In the genomic region with DNA sequence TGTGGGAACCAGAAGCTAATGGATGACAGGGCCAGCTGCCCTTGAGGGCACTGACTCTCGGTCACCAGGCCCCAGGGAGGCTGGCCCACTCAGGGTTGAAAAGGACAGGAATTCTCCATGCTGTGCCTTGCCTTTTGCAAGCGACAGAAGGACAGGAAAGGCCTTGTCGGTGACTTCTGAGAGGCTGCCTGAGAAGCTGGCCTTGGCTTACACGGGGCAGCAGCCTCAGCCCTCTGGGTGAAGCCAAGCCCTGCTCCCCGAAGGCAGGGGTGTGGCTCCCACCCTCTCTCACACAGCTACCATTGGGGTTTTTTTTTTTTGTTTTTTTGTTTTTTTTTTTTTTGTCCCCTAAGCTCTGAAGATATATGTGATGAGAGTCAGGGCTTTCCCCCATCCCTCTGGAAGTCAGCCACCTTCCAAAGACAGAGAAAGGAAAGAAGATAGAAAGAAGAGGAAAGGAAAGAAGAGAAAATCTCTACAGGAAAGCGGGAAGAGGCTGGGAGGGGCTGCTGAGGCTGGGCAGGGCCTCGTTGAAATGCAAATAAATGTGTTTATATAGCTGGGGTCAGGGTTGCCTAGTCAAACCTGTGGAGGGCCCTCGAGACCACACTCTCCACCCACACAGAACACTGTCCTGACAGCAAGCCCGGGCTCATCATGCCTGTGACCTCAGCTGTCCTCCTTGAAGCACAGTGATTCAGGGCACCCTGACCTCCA, we compare ENCODE assay signal across 9 mouse cellular contexts. TPM values are rescaled to one million over a fixed set of nuclear protein-coding genes. Genes with fewer than 3 reads are reported as not detected.
DNase-seq lines count a peak whose midpoint lies in the region; ATAC-seq and TF ChIP-seq lines count a peak whose summit lies in the region.
"Had no signal": no experiment of that assay in that cellular context is flagged by ENCODE, and none has a peak within 500 bp of the region (broad histone marks: within the 10 kb centered on the region; RNA-seq: fewer than 3 reads in every experiment).

No protein-coding gene starts in this region.

- H3K4me1 ChIP-seq in lung, embryonic 16.5 days (replicated peaks; ENCODE audit: control insufficient read depth, insufficient read depth, low read length), result peaks cover 32% of the 10 kb centered on the region
- H3K4me1 ChIP-seq in hindbrain, postnatal 0 days (ENCODE audit: insufficient read depth, low read length), result peaks cover 30% of the 10 kb centered on the region
- peaks cover 41% of the 10 kb centered on the region for H3K4me1 ChIP-seq in stomach, embryonic 16.5 days (ENCODE audit: control insufficient read depth, insufficient read depth, low read length)

- no peak overlapping the region for H3K4me3 ChIP-seq in lung, embryonic 16.5 days (ENCODE audit: low read length)
- no peak overlapping the region for H3K4me3 ChIP-seq in hindbrain, postnatal 0 days (ENCODE audit: low read length)
- no peak overlapping the region for H3K4me3 ChIP-seq in stomach, embryonic 16.5 days (replicated peaks; ENCODE audit: low read length)
- H3K4me3 ChIP-seq: myocyte had no signal

- no peak for TF ChIP-seq CTCF in hindbrain, postnatal 0 days (IDR thresholded peaks at IDR 0.05; ENCODE audit: low read depth)

- 0 out of 2 replicates have a peak overlapping the region, but pooled peaks have one; percentile 7 for H3K4me2 ChIP-seq in lung, embryonic 16.5 days (ENCODE audit: low read depth, low read length)
- H3K4me2 ChIP-seq in hindbrain, postnatal 0 days (ENCODE audit: low read depth, low read length), result peak overlapping the region; percentile 27
- peak overlapping the region; percentile 31 for H3K4me2 ChIP-seq in stomach, embryonic 16.5 days (ENCODE audit: low read depth, low read length)

- peak overlapping the region; percentile 31; the same call in 1 of the 2 replicates for H3K9ac ChIP-seq in lung, embryonic 16.5 days (ENCODE audit: low read length)
- no peak overlapping the region for H3K9ac ChIP-seq in hindbrain, postnatal 0 days (replicated peaks; ENCODE audit: low read length)
- H3K9ac ChIP-seq in stomach, embryonic 16.5 days (ENCODE audit: low read length), result peak overlapping the region; percentile 51

- DNase-seq in lung, postnatal 10 days, result no peak
- DNase-seq in embryo, embryonic 10.5 days (ENCODE audit: low spot score), result peak; percentile 72
- DNase-seq in hindbrain, postnatal 0 days (ENCODE audit: low spot score), result no peak
- DNase-seq in frontal cortex, postnatal 14 days (ENCODE audit: low spot score in 2 of 2), result no peak
- no peak for DNase-seq in urinary bladder, postnatal 10 days (ENCODE audit: low spot score)
- no peak for DNase-seq in heart, adult 9 months (ENCODE audit: low spot score in 2 of 2)

- 0 out of 2 replicates have a peak, but pooled peaks cover under 1% of the 10 kb centered on the region for H3K27me3 ChIP-seq in lung, embryonic 16.5 days (ENCODE audit: control insufficient read depth, insufficient read depth, low read depth, low read length)
- no peaks in the 10 kb centered on the region for H3K27me3 ChIP-seq in hindbrain, postnatal 0 days (ENCODE audit: insufficient read depth, low read length)
- H3K27me3 ChIP-seq in stomach, embryonic 16.5 days (ENCODE audit: control insufficient read depth, insufficient read depth, low read length), result no peaks in the 10 kb centered on the region

- no peak for ATAC-seq in lung, embryonic 16.5 days (ENCODE audit: low read depth)
- ATAC-seq in hindbrain, postnatal 0 days, result no peak
- no peak for ATAC-seq in stomach, embryonic 16.5 days (ENCODE audit: insufficient read depth, low FRiP score)

- H3K9me3 ChIP-seq in lung, embryonic 16.5 days (ENCODE audit: control insufficient read depth, low read length), result no peaks in the 10 kb centered on the region
- H3K9me3 ChIP-seq in hindbrain, postnatal 0 days (ENCODE audit: low read length), result no peaks in the 10 kb centered on the region
- no peaks in the 10 kb centered on the region for H3K9me3 ChIP-seq in stomach, embryonic 16.5 days (replicated peaks; ENCODE audit: control insufficient read depth, low read length)

- 20% methylated on average over 9 of the region's 9 CpGs for WGBS in lung, embryonic 16.5 days
- 15% methylated on average over 9 of the region's 9 CpGs for WGBS in hindbrain, postnatal 0 days
- WGBS in stomach, embryonic 16.5 days, result 27% methylated on average over 9 of the region's 9 CpGs

- no peak overlapping the region for H3K27ac ChIP-seq in lung, embryonic 16.5 days (ENCODE audit: low read length)
- H3K27ac ChIP-seq in hindbrain, postnatal 0 days, result no peak overlapping the region
- H3K27ac ChIP-seq in stomach, embryonic 16.5 days (ENCODE audit: low read length), result peak overlapping the region; percentile 82

- H3K36me3 ChIP-seq in lung, embryonic 16.5 days (ENCODE audit: control insufficient read depth, insufficient read depth, low read length), result no peaks in the 10 kb centered on the region
- no peaks in the 10 kb centered on the region for H3K36me3 ChIP-seq in hindbrain, postnatal 0 days (ENCODE audit: insufficient read depth, low read length)
- H3K36me3 ChIP-seq in stomach, embryonic 16.5 days (ENCODE audit: control insufficient read depth, insufficient read depth, low read length), result no peaks in the 10 kb centered on the region

RNA-seq across cellular contexts. Expression of gene Trp53i11, which starts 3.6 kb away (rescaled TPM):
- polyA plus RNA-seq in lung, embryonic 16.5 days (2015; fragmentation: Nextera tagmentation; extraction: Ambion mirVana), result 44.7 and 48.9 TPM in 2 replicates
- 150 and 176 TPM in 2 replicates for total RNA-seq in hindbrain, postnatal 0 days (2014; rRNA removed)
- 49.6 and 66.7 TPM in 2 replicates for polyA plus RNA-seq in hindbrain, postnatal 0 days (2015; fragmentation: Nextera tagmentation; extraction: Ambion mirVana)
- polyA plus RNA-seq in stomach, embryonic 16.5 days (2015; fragmentation: Nextera tagmentation; extraction: Ambion mirVana), result 34.0 and 42.8 TPM in 2 replicates
